Mouse (Mus musculus): ENCODE results near the gene Olfr1109. TPM values are rescaled to one million over a fixed set of nuclear protein-coding genes. Genes with fewer than 3 reads are reported as not detected.

The Olfr1109 gene
- not detected for total RNA-seq (2021)
- long read RNA-seq, experiment 1: 0 reads
- long read RNA-seq, experiment 2: 0 reads

DNA sequence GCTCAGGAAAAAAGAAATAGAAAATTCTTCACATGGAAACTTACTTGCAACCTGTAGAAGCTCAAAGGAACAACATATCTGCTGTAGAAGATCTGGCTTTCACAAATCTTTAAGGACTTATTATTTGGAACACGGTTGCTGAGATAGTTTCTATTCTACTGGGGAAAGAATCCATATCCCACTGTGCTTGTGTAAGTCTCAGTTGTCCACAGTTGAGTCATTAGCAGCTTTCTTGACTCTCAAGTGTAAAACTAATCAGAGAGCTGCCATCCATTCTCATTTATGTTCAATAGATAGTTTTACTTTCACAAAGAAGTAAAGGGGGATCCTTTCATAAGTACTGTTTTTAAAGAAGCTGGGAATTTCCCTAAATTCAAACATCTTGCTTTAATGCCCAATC is at the start of gene Olfr1109:
Gene Olfr1109, minus strand, starts transcription at position 101 of the 400 bp plus-strand sequence.
- no peak for DNase-seq
- intact Hi-C loops (cut with DNase I): no loop called here

DNA sequence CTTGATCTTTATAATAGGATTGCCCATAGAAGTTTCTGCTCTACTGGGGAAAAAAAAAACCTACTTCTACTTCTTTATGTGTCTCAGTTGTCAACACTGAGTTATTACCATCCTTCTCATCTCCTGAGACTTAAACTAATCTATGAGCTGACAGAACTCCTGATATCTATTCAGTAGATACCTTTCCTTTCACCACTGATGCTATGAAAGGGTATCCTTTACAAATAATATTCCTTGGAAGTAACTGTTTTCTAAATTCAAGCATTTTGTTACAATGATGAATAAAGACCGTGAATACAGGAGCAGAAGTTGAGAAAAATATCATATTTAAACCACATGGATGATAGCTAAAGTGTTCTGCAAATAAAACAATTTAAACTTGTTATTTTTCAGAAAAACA is 44.4 kb upstream of the Olfr1109 start, which contains the start of gene Olfr1110:
Gene Olfr1110, minus strand, starts transcription at position 101 of the 400 bp plus-strand sequence.
- no peak for DNase-seq
- intact Hi-C loops (cut with DNase I): no loop called here

GRCm38 (mm10) chr2:87114467-87114866 is 18.7 kb upstream of the Olfr1109 start, which contains the start of gene Olfr259:
Gene Olfr259 (minus strand): TSS chr2:87114567.
- intact Hi-C loops (cut with DNase I): no loop called here
- DNase-seq: no peak

- intact Hi-C loops (cut with DNase I): no loop called here
- DNase-seq: no peak
Measured at GRCm38 (mm10) chr2:87075717-87076116, 20.1 kb downstream of the Olfr1109 start, which contains the start of gene Olfr1107. Gene Olfr1107 (minus strand): TSS chr2:87075817.

GRCm38 (mm10) chr2:87052173-87052572 is 43.6 kb downstream of the Olfr1109 start, which contains the start of gene Olfr1106:
Gene Olfr1106 (minus strand): TSS chr2:87052273.
- no peak for DNase-seq

More at GRCm38 (mm10) chr2:87052173-87052572, 43.6 kb downstream of the Olfr1109 start, which contains the start of gene Olfr1106:
- intact Hi-C loops (cut with DNase I): no loop called here

Other genes with a start within 250 kb of the Olfr1109 start
- not detected for gene Olfr1095, start 244.3 kb downstream of the Olfr1109 start, total RNA-seq (2021)
- gene Gm13723, start 221.2 kb downstream of the Olfr1109 start, total RNA-seq (2021): not detected
- gene Olfr1097, start 203.8 kb downstream of the Olfr1109 start, total RNA-seq (2021): not detected
- gene Olfr1098, start 171.5 kb downstream of the Olfr1109 start, total RNA-seq (2021): not detected
- gene Olfr1099, start 135.3 kb downstream of the Olfr1109 start, total RNA-seq (2021): not detected
- gene Olfr1100, start 116.1 kb downstream of the Olfr1109 start, total RNA-seq (2021): not detected
- not detected for gene Olfr1101, start 104.8 kb downstream of the Olfr1109 start, total RNA-seq (2021)
- not detected for gene Olfr1102, start 97.6 kb downstream of the Olfr1109 start, total RNA-seq (2021)
- gene Olfr1104, start 68.9 kb downstream of the Olfr1109 start, total RNA-seq (2021): not detected
- gene Olfr1105, start 59.5 kb downstream of the Olfr1109 start, total RNA-seq (2021): not detected
- gene Olfr1106, start 43.7 kb downstream of the Olfr1109 start, total RNA-seq (2021): not detected
- gene Olfr1107, start 20.2 kb downstream of the Olfr1109 start, total RNA-seq (2021): not detected
- gene Olfr259, start 18.6 kb upstream of the Olfr1109 start, total RNA-seq (2021): not detected
- not detected for gene Olfr1110, start 44.3 kb upstream of the Olfr1109 start, total RNA-seq (2021)
- not detected for gene Olfr1111, start 56.6 kb upstream of the Olfr1109 start, total RNA-seq (2021)
- not detected for gene Olfr1112, start 91.8 kb upstream of the Olfr1109 start, total RNA-seq (2021)
- not detected for gene Olfr1113, start 113.0 kb upstream of the Olfr1109 start, total RNA-seq (2021)
- not detected for gene Olfr1115, start 152.0 kb upstream of the Olfr1109 start, total RNA-seq (2021)
- gene Olfr1116, start 171.5 kb upstream of the Olfr1109 start, total RNA-seq (2021): not detected
- not detected for gene Olfr1118, start 211.6 kb upstream of the Olfr1109 start, total RNA-seq (2021)